Mouse (Mus musculus) limb, embryonic 15.5 days (tissue): ENCODE data around the gene Frk. TPM values are rescaled to one million over a fixed set of nuclear protein-coding genes. Genes with fewer than 3 reads are reported as not detected.
"Not testable (repeated sequence)": the region's sequence is repeated elsewhere in the genome, so short reads cannot be mapped to it uniquely, and the experiment has no call there.

ENCODE experiments used
- ATAC-seq: fragments of 200-750 bp; cut with Nextera tagmentation; 2 replicates; pipeline ENCODE4 v1.8.0; 2017; ENCODE audit warnings: low read depth, moderate TSS enrichment; ENCODE audit not compliant: insufficient number of reproducible peaks, low FRiP score, low TSS enrichment
- H3K27ac ChIP-seq: fragments of 300-500 bp; sonication (generic); 2 replicates; pipeline ENCODE4 v1.5.1; 2015; ENCODE audit warnings: moderate library complexity, mild to moderate bottlenecking, inconsistent platforms
- H3K27me3 ChIP-seq: fragments of 300-500 bp; sonication (generic); 2 replicates; pipeline ENCODE4 v1.6.1; 2015; ENCODE audit warnings: inconsistent platforms
- H3K36me3 ChIP-seq: fragments of 300-500 bp; sonication (generic); 2 replicates; pipeline ENCODE4 v1.6.1; 2015; ENCODE audit warnings: inconsistent platforms
- H3K4me1 ChIP-seq: fragments of 300-500 bp; sonication (generic); 2 replicates; pipeline ENCODE4 v1.6.1; 2015; ENCODE audit warnings: inconsistent platforms
- H3K4me2 ChIP-seq: fragments of 300-500 bp; sonication (generic); 2 replicates; pipeline ENCODE4 v1.6.1; 2015; ENCODE audit warnings: mild to moderate bottlenecking, inconsistent platforms
- H3K4me3 ChIP-seq: fragments of 300-500 bp; sonication (generic); 2 replicates; pipeline ENCODE4 v1.5.1; 2015; ENCODE audit warnings: mild to moderate bottlenecking, inconsistent platforms
- H3K9ac ChIP-seq: fragments of 300-500 bp; sonication (generic); 2 replicates; pipeline ENCODE4 v1.6.1; 2015; ENCODE audit warnings: inconsistent platforms
- H3K9me3 ChIP-seq: fragments of 300-500 bp; sonication (generic); 2 replicates; pipeline ENCODE4 v1.6.1; 2016; ENCODE audit warnings: inconsistent platforms
- WGBS: fragments of 180-500 bp; shearing (Covaris S2); methylation state at CpG from one replicate; pipeline ENCODE4 v1.1.7; 2015; 5-methylcytosine and 5-hydroxymethylcytosine counted together
- polyA plus RNA-seq: library from polyadenylated mRNA; unstranded; fragments of >200 nt; fragmentation: Nextera tagmentation; extraction: Ambion mirVana; gene quantifications from 2 replicates; pipeline ENCODE4 v1.2.1, GENCODE M21; 2015

Gene Frk
- polyA plus RNA-seq, 1 experiment from 2014 or later: 12.6 TPM

- Histone ChIP-seq H3K4me1 (no peaks in the 10 kb centered on the region), H3K4me3 (no peak overlapping the region), H3K4me2 (no peak overlapping the region), H3K27ac (no peak overlapping the region), H3K9ac (no peak overlapping the region), H3K9me3 (no peaks in the 10 kb centered on the region), H3K36me3 (no peaks in the 10 kb centered on the region), H3K27me3 (no peaks in the 10 kb centered on the region)
- no peak for ATAC-seq
- 68% methylated on average over 3 of the region's 3 CpGs for WGBS
Measured at GRCm38 (mm10) chr10:34618490-34618889, 135.3 kb downstream of the Frk start.

- H3K36me3 ChIP-seq, H3K9ac ChIP-seq, H3K4me2 ChIP-seq, H3K4me1 ChIP-seq, H3K9me3 ChIP-seq, H3K27ac ChIP-seq, H3K27me3 ChIP-seq, ATAC-seq, H3K4me3 ChIP-seq: not testable (repeated sequence)
- WGBS: 80% methylated on average over 8 of the region's 8 CpGs
Measured at GRCm38 (mm10) chr10:34620540-34620939, 137.3 kb downstream of the Frk start.

GRCm38 (mm10) chr10:34638245-34638644 is 155.0 kb downstream of the Frk start:
- ATAC-seq: no peak
- WGBS: 59% methylated on average over 1 of the region's 1 CpGs
- Histone ChIP-seq H3K4me2 (no peak overlapping the region), H3K4me3 (no peak overlapping the region), H3K27me3 (no peaks in the 10 kb centered on the region), H3K27ac (no peak overlapping the region), H3K4me1 (no peaks in the 10 kb centered on the region), H3K36me3 (no peaks in the 10 kb centered on the region), H3K9ac (no peak overlapping the region), H3K9me3 (no peaks in the 10 kb centered on the region)

Other genes with a start within 250 kb of the Frk start
- gene Tspyl1, start 201.2 kb upstream of the Frk start, polyA plus RNA-seq: 81.0 and 83.2 TPM in 2 replicates
- gene Tspyl4, start 186.0 kb upstream of the Frk start, polyA plus RNA-seq: 15.3 and 17.0 TPM in 2 replicates
- gene Col10a1, start 93.4 kb upstream of the Frk start, polyA plus RNA-seq: 34.8 and 45.2 TPM in 2 replicates
- 9.7 and 11.5 TPM in 2 replicates for gene Nt5dc1, start 64.8 kb upstream of the Frk start, polyA plus RNA-seq